Mouse (Mus musculus) forebrain, postnatal 0 days (tissue): Measurements from ENCODE around the gene Ctrl. TPM values are rescaled to one million over a fixed set of nuclear protein-coding genes. Genes with fewer than 3 reads are reported as not detected.
A peak's percentile ranks its signal among the peaks of the same experiment; 100 is the strongest.

Experiments
- ATAC-seq: fragments of 200-750 bp; cut with Nextera tagmentation; 2 replicates; pipeline ENCODE4 v1.8.0; 2017; ENCODE audit warnings: mild to moderate bottlenecking, moderate library complexity
- DNase-seq: peaks from one replicate; pipeline ENCODE4 v3.0.0-alpha.2; 2015
- H3K27ac ChIP-seq: fragments of 300-500 bp; sonication (generic); 2 replicates; pipeline ENCODE4 v1.5.1; 2014; ENCODE audit warnings: low read depth, mild to moderate bottlenecking, antibody characterized with exemption, low read length, moderate library complexity, mixed read lengths
- H3K27me3 ChIP-seq: fragments of 300-500 bp; sonication (generic); 2 replicates; pipeline ENCODE4 v1.6.1; 2014; ENCODE audit warnings: mild to moderate bottlenecking, low read length, mixed read lengths; ENCODE audit not compliant: insufficient read depth
- H3K36me3 ChIP-seq: fragments of 300-500 bp; sonication (generic); 2 replicates; pipeline ENCODE4 v1.6.1; 2014; ENCODE audit warnings: mild to moderate bottlenecking, moderate library complexity; ENCODE audit not compliant: insufficient read depth
- H3K4me1 ChIP-seq: fragments of 300-500 bp; sonication (generic); 2 replicates; pipeline ENCODE4 v1.6.1; 2014; ENCODE audit warnings: antibody characterized with exemption; ENCODE audit not compliant: insufficient read depth
- H3K4me2 ChIP-seq: fragments of 300-500 bp; sonication (generic); 2 replicates; pipeline ENCODE4 v1.6.1; 2014; ENCODE audit warnings: low read depth, mild to moderate bottlenecking, moderate library complexity
- H3K4me3 ChIP-seq: fragments of 300-500 bp; sonication (generic); 2 replicates; pipeline ENCODE4 v1.5.1; 2014; ENCODE audit warnings: low read depth, low read length, mixed read lengths
- H3K9ac ChIP-seq: fragments of 300-500 bp; sonication (generic); 2 replicates; pipeline ENCODE4 v1.6.1; 2014; ENCODE audit warnings: mild to moderate bottlenecking
- H3K9me3 ChIP-seq: fragments of 300-500 bp; sonication (generic); 2 replicates; pipeline ENCODE4 v1.6.1; 2016; ENCODE audit warnings: low read length
- CTCF ChIP-seq: sonication (generic); IDR thresholded peaks from 2 replicates; pipeline ENCODE4 v1.5.1; 2016; ENCODE audit warnings: antibody characterized with exemption, control low read depth, low read depth
- WGBS: fragments of 180-500 bp; shearing (Covaris S2); extraction: QIAGEN DNeasy Blood & Tissue Kit; methylation state at CpG from one replicate; pipeline ENCODE4 v1.1.7; 2014; 5-methylcytosine and 5-hydroxymethylcytosine counted together
- polyA plus RNA-seq: library from polyadenylated mRNA; unstranded; fragments of >200 nt; fragmentation: Nextera tagmentation; extraction: Ambion mirVana; gene quantifications from 2 replicates; pipeline ENCODE4 v1.2.1, GENCODE M21; 2015
- total RNA-seq: library from RNA; depleted of rRNA; stranded (reverse); fragments of >200 nt; gene quantifications from 2 replicates; pipeline ENCODE4 v1.2.3, GENCODE M21; 2014

The Ctrl gene
- total and polyA plus RNA-seq, 2 experiments from 2014 or later = 1.9 to 3.3 TPM

DNA sequence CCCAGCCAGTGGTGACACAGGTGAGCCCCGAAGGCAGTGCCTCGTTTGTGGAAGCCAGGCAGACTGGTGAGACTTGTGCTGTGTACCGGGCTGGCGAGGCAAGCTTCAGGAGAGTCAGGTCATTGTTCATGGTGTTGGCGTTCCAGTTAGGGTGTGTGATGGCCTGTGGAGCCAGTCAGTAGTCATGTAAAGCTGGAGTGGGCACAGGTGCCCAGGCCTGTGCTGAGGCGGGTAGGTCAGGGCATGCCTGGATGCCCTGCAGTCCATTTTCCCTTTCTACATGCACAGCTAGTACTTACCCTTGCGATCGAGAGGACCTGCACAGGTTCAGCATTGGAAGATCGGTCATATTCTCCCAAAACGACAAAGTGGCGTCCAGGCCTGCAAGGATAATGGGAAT lies 1.1 kb downstream of the Ctrl start:
- Histone ChIP-seq H3K9ac (no peak overlapping the region), H3K36me3 (peaks cover 26% of the 10 kb centered on the region)
- 91% methylated on average over 11 of the region's 11 CpGs for WGBS

DNA sequence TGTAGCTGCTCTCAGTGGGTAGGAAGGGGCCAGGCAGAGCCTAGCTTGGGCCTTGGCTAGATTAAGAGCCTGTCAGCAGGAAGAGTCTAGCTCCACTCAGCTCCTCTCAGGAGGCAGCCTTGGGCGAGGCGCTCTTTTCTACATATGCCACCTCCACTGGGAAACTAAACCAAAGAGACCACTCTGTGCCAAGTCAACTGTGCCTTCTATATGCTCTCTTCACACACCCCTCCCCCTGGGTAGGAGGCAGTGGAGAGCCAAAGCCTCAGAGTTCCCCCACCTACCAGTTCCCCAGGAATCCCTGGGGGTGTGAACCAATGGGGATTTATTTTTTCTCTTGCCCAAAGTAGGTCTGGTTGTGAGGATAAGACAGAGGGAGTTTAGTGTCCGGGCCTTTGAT lies 2.4 kb downstream of the Ctrl start:
- ATAC-seq (no peak), DNase-seq (no peak)
- no peak for TF ChIP-seq CTCF
- Histone ChIP-seq H3K4me2 (no peak overlapping the region), H3K36me3 (peaks cover 26% of the 10 kb centered on the region), H3K4me1 (no peaks in the 10 kb centered on the region), H3K27me3 (no peaks in the 10 kb centered on the region), H3K4me3 (no peak overlapping the region), H3K9ac (no peak overlapping the region), H3K27ac (no peak overlapping the region), H3K9me3 (no peaks in the 10 kb centered on the region)
- 91% methylated on average over 3 of the region's 3 CpGs for WGBS

More for the DNA sequence above, 1.1 kb downstream of the Ctrl start:
- no peak for TF ChIP-seq CTCF
- no peaks in the 10 kb centered on the region for H3K27me3 ChIP-seq
- no peak overlapping the region for H3K4me2 ChIP-seq
- DNase-seq = no peak
- ATAC-seq = no peak
- no peaks in the 10 kb centered on the region; the same call in 1 of the 2 replicates for H3K4me1 ChIP-seq
- no peak overlapping the region for H3K4me3 ChIP-seq
- no peak overlapping the region for H3K27ac ChIP-seq
- H3K9me3 ChIP-seq = no peaks in the 10 kb centered on the region

- Histone ChIP-seq H3K4me3 (no peak overlapping the region), H3K9ac (peak overlapping the region; percentile 31; the same call in 1 of the 2 replicates), H3K36me3 (peaks cover 30% of the 10 kb centered on the region), H3K4me1 (no peaks in the 10 kb centered on the region), H3K27me3 (no peaks in the 10 kb centered on the region), H3K9me3 (no peaks in the 10 kb centered on the region), H3K4me2 (no peak overlapping the region), H3K27ac (0 out of 2 replicates have a peak overlapping the region, but pooled peaks have one; percentile 40)
- TF ChIP-seq CTCF = peak; percentile 96
- ATAC-seq (peak; percentile 88), DNase-seq (peak; percentile 83)
- 18% methylated on average over 8 of the region's 8 CpGs for WGBS
Measured at GRCm38 (mm10) chr8:105930602-105931001, 3.1 kb downstream of the Ctrl start.

- Histone ChIP-seq H3K27ac (no peak overlapping the region), H3K27me3 (no peaks in the 10 kb centered on the region), H3K4me3 (no peak overlapping the region), H3K4me1 (no peaks in the 10 kb centered on the region), H3K4me2 (no peak overlapping the region), H3K9ac (no peak overlapping the region), H3K9me3 (no peaks in the 10 kb centered on the region), H3K36me3 (peaks cover 17% of the 10 kb centered on the region)
- ATAC-seq (no peak), DNase-seq (no peak)
- WGBS = 72% methylated on average over 3 of the region's 3 CpGs
- no peak for TF ChIP-seq CTCF
Measured at GRCm38 (mm10) chr8:105925123-105925522, 8.5 kb downstream of the Ctrl start.

- no peak for TF ChIP-seq CTCF
Measured at GRCm38 (mm10) chr8:105919390-105919789, 14.3 kb downstream of the Ctrl start.

GRCm38 (mm10) chr8:105900941-105901616 lies 32.6 kb downstream of the Ctrl start:
- H3K9me3 ChIP-seq = no peaks in the 10 kb centered on the region
- H3K36me3 ChIP-seq = no peaks in the 10 kb centered on the region
- DNase-seq = no peak
- H3K27me3 ChIP-seq = no peaks in the 10 kb centered on the region
- H3K4me2 ChIP-seq = peak overlapping the region; percentile 85
- H3K4me3 ChIP-seq = peak overlapping the region; percentile 94
- ATAC-seq = no peak
- no peak for TF ChIP-seq CTCF
- peak overlapping the region; percentile 98 for H3K9ac ChIP-seq
- WGBS = 38% methylated on average over 16 of the region's 16 CpGs
- H3K27ac ChIP-seq = peak overlapping the region; percentile 84
- no peaks in the 10 kb centered on the region for H3K4me1 ChIP-seq

More at GRCm38 (mm10) chr8:105919390-105919789, 14.3 kb downstream of the Ctrl start:
- Histone ChIP-seq H3K9me3 (no peaks in the 10 kb centered on the region), H3K4me2 (no peak overlapping the region), H3K4me1 (no peaks in the 10 kb centered on the region), H3K36me3 (peaks cover 19% of the 10 kb centered on the region), H3K27me3 (no peaks in the 10 kb centered on the region), H3K27ac (no peak overlapping the region), H3K4me3 (no peak overlapping the region), H3K9ac (no peak overlapping the region)
- ATAC-seq (no peak), DNase-seq (no peak)
- 94% methylated on average over 3 of the region's 3 CpGs for WGBS

- H3K27me3 ChIP-seq = no peaks in the 10 kb centered on the region
- ATAC-seq (peak; percentile 97), DNase-seq (peak; percentile 96)
- H3K27ac ChIP-seq = peak within 1 kb of the TSS; percentile 84
- H3K9me3 ChIP-seq = no peaks in the 10 kb centered on the region
- TF ChIP-seq CTCF = no peak
- peak within 1 kb of the TSS; percentile 85 for H3K4me2 ChIP-seq
- no peaks in the 10 kb centered on the region for H3K4me1 ChIP-seq
- peak within 1 kb of the TSS; percentile 94 for H3K4me3 ChIP-seq
- H3K9ac ChIP-seq = peak within 1 kb of the TSS; percentile 98
- under 1% methylated on average over 67 of the region's 68 CpGs for WGBS
- H3K36me3 ChIP-seq = no peaks in the 10 kb centered on the region
Measured at GRCm38 (mm10) chr8:105900180-105900940, 33.3 kb downstream of the Ctrl start, which contains the start of gene Pskh1. Gene Pskh1, plus strand, starts transcription at chr8:105900441.
